Mouse (Mus musculus) retina, postnatal 1 day (tissue): ENCODE measurements around the gene Tsc2.

Source experiments
- DNase-seq: peaks from one replicate; pipeline ENCODE4 v3.0.0-alpha.2; 2012

The Tsc2 gene

DNA sequence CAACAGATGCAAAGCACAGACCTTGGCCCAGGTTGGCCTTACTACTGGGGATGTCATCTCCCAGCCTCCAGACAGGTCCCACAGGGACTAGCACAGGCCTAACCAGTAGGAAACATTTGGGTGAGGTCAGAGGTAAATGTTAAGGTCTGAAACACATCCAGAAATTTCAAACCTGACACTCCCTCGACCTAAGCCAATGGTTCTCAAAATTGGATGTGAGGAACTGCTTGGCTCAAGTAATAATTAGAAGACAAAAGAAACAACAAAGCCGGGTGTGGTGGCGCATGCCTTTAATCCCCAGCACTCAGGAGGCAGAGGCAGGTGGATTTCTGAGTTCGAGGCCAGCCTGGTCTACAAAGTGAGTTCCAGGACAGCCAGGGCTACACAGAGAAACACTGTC is 14.0 kb upstream of the Tsc2 start:
- no peak for DNase-seq

- no peak for DNase-seq
Measured at GRCm38 (mm10) chr17:24645916-24646315, 13.5 kb upstream of the Tsc2 start.

GRCm38 (mm10) chr17:24644875-24645721 is 12.7 kb upstream of the Tsc2 start:
- DNase-seq, result no peak

- no peak for DNase-seq
Measured at GRCm38 (mm10) chr17:24644030-24644715, 11.7 kb upstream of the Tsc2 start.

GRCm38 (mm10) chr17:24642791-24643343 is 10.4 kb upstream of the Tsc2 start:
- DNase-seq, result no peak

DNA sequence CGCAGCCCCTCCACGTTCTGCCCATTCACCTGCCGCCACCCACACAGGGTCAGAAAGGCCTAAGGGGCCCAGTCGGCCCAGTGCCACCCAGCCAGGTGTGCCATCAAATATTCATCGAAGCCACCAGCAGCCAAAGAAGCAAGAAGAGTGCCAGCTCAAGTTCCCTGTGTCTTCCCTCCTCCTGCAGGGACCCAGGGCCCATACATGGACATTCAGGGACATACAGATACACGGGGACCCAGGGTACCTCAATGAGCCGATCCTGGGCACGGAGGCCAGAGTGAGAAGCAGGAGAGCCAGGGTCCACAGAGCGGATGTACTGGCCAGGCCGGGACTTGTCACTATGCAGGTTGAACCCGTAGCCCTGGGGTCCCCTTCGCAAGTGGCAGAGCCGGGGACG is 9.5 kb upstream of the Tsc2 start:
- DNase-seq, result no peak

GRCm38 (mm10) chr17:24640581-24640980 is 8.2 kb upstream of the Tsc2 start:
- DNase-seq, result no peak

DNA sequence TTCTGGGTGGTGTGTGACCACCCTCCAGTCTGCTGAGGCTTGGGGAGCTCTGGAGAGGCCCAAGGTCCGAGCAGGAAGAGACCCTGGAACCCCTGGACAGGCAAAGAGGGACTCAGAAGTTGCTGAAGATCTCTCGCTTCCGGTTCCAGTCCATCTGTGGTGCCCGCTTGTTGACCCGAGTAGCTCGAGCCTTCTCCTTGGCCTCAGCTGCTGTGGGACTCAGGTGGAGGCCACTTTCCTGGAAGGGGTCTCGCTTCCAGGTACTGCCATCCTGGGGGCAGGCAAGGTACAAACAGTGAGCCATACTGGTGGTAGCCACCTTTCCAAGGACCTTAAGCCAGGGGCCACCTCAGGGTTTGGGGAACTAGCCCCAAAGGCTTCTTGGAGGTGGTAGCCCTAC is 7.7 kb upstream of the Tsc2 start:
- no peak for DNase-seq

GRCm38 (mm10) chr17:24639571-24639988 is 7.2 kb upstream of the Tsc2 start:
- DNase-seq, result no peak

- no peak for DNase-seq
Measured at GRCm38 (mm10) chr17:24638840-24639239, 6.4 kb upstream of the Tsc2 start.

GRCm38 (mm10) chr17:24638214-24638613 is 5.8 kb upstream of the Tsc2 start:
- DNase-seq, result no peak

DNA sequence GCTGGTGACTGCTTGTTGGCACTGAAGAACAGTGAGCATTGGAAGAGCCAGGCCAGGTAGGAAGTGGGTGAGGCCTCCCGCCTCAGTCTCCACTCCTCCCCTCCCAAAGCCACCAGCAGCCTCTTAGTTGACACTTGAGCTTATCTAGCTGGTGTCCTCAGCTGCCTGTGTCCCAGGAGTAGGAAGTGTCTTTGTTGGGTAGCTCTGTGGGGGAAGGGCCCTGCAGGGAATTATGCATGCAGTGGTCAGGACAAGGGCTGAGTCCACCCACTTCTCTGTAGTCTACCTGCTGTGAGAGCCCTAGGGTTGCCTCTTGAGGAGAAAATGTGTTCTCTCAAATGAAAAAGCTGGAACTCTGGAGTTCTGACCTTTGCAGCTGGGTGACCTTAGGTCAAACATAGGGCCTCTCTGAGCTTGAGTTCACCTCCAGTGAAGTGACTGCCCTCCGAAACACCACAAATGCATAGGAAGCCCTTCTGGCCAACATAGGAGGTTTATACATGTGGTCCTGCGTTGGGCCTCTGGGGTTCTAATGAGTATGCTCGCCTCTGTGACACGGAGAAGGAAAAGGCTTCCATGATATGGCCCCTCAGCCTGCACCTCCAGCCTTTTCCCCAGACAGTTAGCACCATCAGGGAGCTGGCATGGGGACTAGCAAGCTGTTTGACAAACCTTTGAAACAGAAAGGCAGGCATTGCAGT is 4.5 kb upstream of the Tsc2 start:
- no peak for DNase-seq

- DNase-seq, result no peak
Measured at GRCm38 (mm10) chr17:24635694-24636093, 3.3 kb upstream of the Tsc2 start.

- DNase-seq, result no peak
Measured at GRCm38 (mm10) chr17:24635024-24635423, 2.6 kb upstream of the Tsc2 start.

DNA sequence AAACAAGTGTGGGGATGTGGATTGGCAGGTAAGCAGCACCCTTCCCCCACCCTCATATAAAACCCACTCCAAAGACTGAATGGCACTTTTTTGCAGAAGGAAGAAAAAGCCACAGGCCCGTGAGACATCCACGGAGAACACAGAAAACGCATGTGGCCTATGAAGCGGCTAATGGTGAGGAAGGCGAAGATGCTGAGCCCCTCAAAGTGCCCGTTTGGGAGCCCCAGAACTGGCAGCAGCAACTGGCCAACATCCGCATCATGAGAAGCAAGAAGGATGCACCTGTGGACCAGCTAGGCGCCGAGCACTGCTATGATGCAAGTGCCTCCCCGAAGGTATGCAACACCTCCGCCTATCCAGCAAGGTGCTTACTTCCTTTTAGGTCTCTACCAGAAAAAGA is 1.4 kb upstream of the Tsc2 start:
- DNase-seq, result no peak

GRCm38 (mm10) chr17:24632813-24633449 is 501 bp upstream of the Tsc2 start:
- DNase-seq, result peak; percentile 12

GRCm38 (mm10) chr17:24630072-24630471 is 2.4 kb downstream of the Tsc2 start:
- DNase-seq, result no peak

- peak; percentile 77 for DNase-seq
Measured at GRCm38 (mm10) chr17:24628646-24629045, 3.8 kb downstream of the Tsc2 start.

GRCm38 (mm10) chr17:24625472-24625871 is 7.0 kb downstream of the Tsc2 start:
- DNase-seq, result no peak

- DNase-seq, result no peak
Measured at GRCm38 (mm10) chr17:24617561-24618194, 14.8 kb downstream of the Tsc2 start.

GRCm38 (mm10) chr17:24610711-24611110 is 21.7 kb downstream of the Tsc2 start:
- no peak for DNase-seq

GRCm38 (mm10) chr17:24608874-24609273 is 23.6 kb downstream of the Tsc2 start:
- DNase-seq, result no peak
